Mouse (Mus musculus) neural tube, embryonic 14.5 days (tissue): ENCODE results near the gene Rtl8a. TPM values are rescaled to one million over a fixed set of nuclear protein-coding genes. Genes with fewer than 3 reads are reported as not detected.
"Not testable (repeated sequence)": the region's sequence is repeated elsewhere in the genome, so short reads cannot be mapped to it uniquely, and the experiment has no call there.

Source experiments
- ATAC-seq: fragments of 200-750 bp; cut with Nextera tagmentation; 2 replicates; pipeline ENCODE4 v1.8.0; 2017; ENCODE audit warnings: low read depth, mild to moderate bottlenecking, moderate TSS enrichment, moderate library complexity
- H3K27ac ChIP-seq: fragments of 300-500 bp; sonication (generic); 2 replicates; pipeline ENCODE4 v1.5.1; 2014; ENCODE audit warnings: low read depth, mild to moderate bottlenecking, control low read depth, low read length, moderate library complexity, mixed read lengths
- H3K27me3 ChIP-seq: fragments of 300-500 bp; sonication (generic); 2 replicates; pipeline ENCODE4 v1.6.1; 2014; ENCODE audit warnings: low read length; ENCODE audit not compliant: control insufficient read depth, insufficient read depth
- H3K36me3 ChIP-seq: fragments of 300-500 bp; sonication (generic); 2 replicates; pipeline ENCODE4 v1.6.1; 2014; ENCODE audit warnings: low read length, mixed read lengths; ENCODE audit not compliant: control insufficient read depth, insufficient read depth
- H3K4me1 ChIP-seq: fragments of 300-500 bp; sonication (generic); 2 replicates; pipeline ENCODE4 v1.6.1; 2014; ENCODE audit warnings: low read length; ENCODE audit not compliant: control insufficient read depth, insufficient read depth
- H3K4me2 ChIP-seq: fragments of 300-500 bp; sonication (generic); 2 replicates; pipeline ENCODE4 v1.6.1; 2014; ENCODE audit warnings: mild to moderate bottlenecking, low read depth, low read length, control low read depth
- H3K4me3 ChIP-seq: fragments of 300-500 bp; sonication (generic); 2 replicates; pipeline ENCODE4 v1.5.1; 2014; ENCODE audit warnings: low read depth, low read length, control low read depth, mixed read lengths
- H3K9ac ChIP-seq: fragments of 300-500 bp; sonication (generic); replicated peaks from 2 replicates; pipeline ENCODE4 v1.6.1; 2014; ENCODE audit warnings: low read depth, mild to moderate bottlenecking, control low read depth, low read length, mixed read lengths
- H3K9me3 ChIP-seq: fragments of 300-500 bp; sonication (generic); 2 replicates; pipeline ENCODE4 v1.6.1; 2016; ENCODE audit warnings: low read length; ENCODE audit not compliant: control insufficient read depth
- WGBS: fragments of 180-500 bp; shearing (Covaris S2); extraction: QIAGEN DNeasy Blood & Tissue Kit; methylation state at CpG from one replicate; pipeline ENCODE4 v1.1.7; 2014; 5-methylcytosine and 5-hydroxymethylcytosine counted together
- polyA plus RNA-seq: library from polyadenylated mRNA; unstranded; fragments of >200 nt; fragmentation: Nextera tagmentation; extraction: Ambion mirVana; gene quantifications from 2 replicates; pipeline ENCODE4 v1.2.1, GENCODE M21; 2014

Gene Rtl8a
- 237 and 276 TPM in 2 replicates for polyA plus RNA-seq

- not testable (repeated sequence) for H3K9me3 ChIP-seq, H3K4me1 ChIP-seq, H3K36me3 ChIP-seq, H3K27me3 ChIP-seq, H3K9ac ChIP-seq
- peak; percentile 96 for ATAC-seq
- H3K4me2 ChIP-seq: peak within 1 kb of the TSS; percentile 44
- WGBS: 23% methylated on average over 10 of the region's 50 CpGs
- H3K4me3 ChIP-seq: peak within 1 kb of the TSS; percentile 21
- peak within 1 kb of the TSS; percentile 48; the same call in 1 of the 2 replicates for H3K27ac ChIP-seq
Observed at GRCm38 (mm10) chrX:53642980-53643961, at the start of gene Rtl8a. Rtl8a (minus strand) TSS chrX:53643682.

- Histone ChIP-seq H3K36me3 (no peaks in the 10 kb centered on the region), H3K9me3 (no peaks in the 10 kb centered on the region), H3K4me2 (no peak overlapping the region), H3K4me1 (no peaks in the 10 kb centered on the region), H3K9ac (no peak overlapping the region), H3K27ac (no peak overlapping the region), H3K4me3 (no peak overlapping the region), H3K27me3 (no peaks in the 10 kb centered on the region)
- WGBS: 80% methylated on average over 2 of the region's 2 CpGs
- no peak for ATAC-seq
Observed at GRCm38 (mm10) chrX:53693141-53693540, 49.7 kb upstream of the Rtl8a start.

DNA sequence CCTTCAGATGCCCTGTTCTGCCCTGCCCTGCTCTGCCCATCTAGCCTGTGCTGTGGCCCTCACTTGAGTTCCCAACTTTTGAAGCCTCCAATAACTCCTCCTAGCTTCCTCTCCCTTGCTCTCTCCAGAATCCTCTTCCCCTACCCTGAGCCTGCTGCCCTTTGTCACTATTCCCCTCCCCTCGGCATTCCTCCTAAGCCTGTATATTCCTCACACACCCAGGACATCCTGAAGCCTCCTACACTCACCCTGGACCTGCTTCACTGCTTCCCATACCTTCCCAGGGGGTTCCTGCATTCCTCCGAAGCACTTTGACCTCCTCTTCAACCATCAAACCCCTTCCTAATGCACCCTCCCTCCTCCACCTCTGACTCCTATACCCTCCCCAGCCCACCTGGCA lies 48.6 kb upstream of the Rtl8a start:
- H3K9ac ChIP-seq: no peak overlapping the region
- H3K4me1 ChIP-seq: no peaks in the 10 kb centered on the region
- H3K36me3 ChIP-seq: no peaks in the 10 kb centered on the region
- WGBS: 67% methylated on average over 2 of the region's 2 CpGs
- no peaks in the 10 kb centered on the region for H3K9me3 ChIP-seq
- H3K27ac ChIP-seq: no peak overlapping the region
- no peak overlapping the region for H3K4me3 ChIP-seq
- ATAC-seq: no peak
- no peak overlapping the region for H3K4me2 ChIP-seq
- H3K27me3 ChIP-seq: no peaks in the 10 kb centered on the region

- H3K4me2 ChIP-seq, H3K36me3 ChIP-seq, H3K4me3 ChIP-seq, H3K27ac ChIP-seq, H3K9ac ChIP-seq, H3K27me3 ChIP-seq, H3K9me3 ChIP-seq, ATAC-seq, H3K4me1 ChIP-seq: not testable (repeated sequence)
- WGBS: 87% methylated on average over 2 of the region's 4 CpGs
Observed at GRCm38 (mm10) chrX:53684676-53685075, 41.2 kb upstream of the Rtl8a start.

DNA sequence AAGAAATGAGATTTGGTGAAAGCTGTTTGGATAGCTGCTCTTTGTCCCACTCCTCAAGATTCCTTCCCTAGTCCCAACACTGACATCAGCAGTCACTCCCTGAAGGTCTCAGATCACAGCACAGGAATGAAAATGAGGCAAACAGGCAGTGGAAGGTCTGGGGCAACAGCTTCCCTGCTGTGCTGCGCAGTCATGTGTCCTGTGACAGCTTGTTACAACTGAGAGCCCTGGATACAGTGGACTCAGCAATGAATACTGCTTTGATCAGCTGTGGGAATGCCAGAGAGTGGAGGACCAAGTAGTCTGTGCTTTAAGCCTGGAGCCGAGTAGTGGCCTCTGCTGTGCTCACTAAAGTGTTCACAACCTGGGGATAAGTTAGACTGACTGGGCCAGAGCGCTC lies 39.2 kb upstream of the Rtl8a start:
- not testable (repeated sequence) for H3K9ac ChIP-seq, H3K27ac ChIP-seq, H3K36me3 ChIP-seq, H3K9me3 ChIP-seq, ATAC-seq, H3K4me2 ChIP-seq, H3K4me3 ChIP-seq, H3K4me1 ChIP-seq, H3K27me3 ChIP-seq
- WGBS: 56% methylated on average over 1 of the region's 3 CpGs

GRCm38 (mm10) chrX:53676943-53677342 lies 33.5 kb upstream of the Rtl8a start:
- not testable (repeated sequence) for H3K4me2 ChIP-seq, H3K27ac ChIP-seq, H3K36me3 ChIP-seq, H3K9ac ChIP-seq, H3K9me3 ChIP-seq, H3K27me3 ChIP-seq, H3K4me3 ChIP-seq, H3K4me1 ChIP-seq
- WGBS: 19% methylated on average over 2 of the region's 2 CpGs
- ATAC-seq: peak; percentile 61; the same call in 1 of the 2 replicates

- not testable (repeated sequence) for H3K36me3 ChIP-seq
Observed at GRCm38 (mm10) chrX:53670696-53671095, 27.2 kb upstream of the Rtl8a start.

GRCm38 (mm10) chrX:53670294-53670693 lies 26.8 kb upstream of the Rtl8a start, which contains the start of gene Rtl8b:
Rtl8b (minus strand) TSS chrX:53670408.
- ATAC-seq: peak; percentile 96
- H3K27me3 ChIP-seq: no peaks in the 10 kb centered on the region
- H3K36me3 ChIP-seq: no peaks in the 10 kb centered on the region
- WGBS: 16% methylated on average over 11 of the region's 15 CpGs
- H3K9ac ChIP-seq: 0 out of 2 replicates have a peak within 1 kb of the TSS, but pooled peaks have one; percentile 32
- no peaks in the 10 kb centered on the region for H3K9me3 ChIP-seq
- peak within 1 kb of the TSS; percentile 69; the same call in 1 of the 2 replicates for H3K27ac ChIP-seq
- H3K4me3 ChIP-seq: peak within 1 kb of the TSS; percentile 26
- H3K4me2 ChIP-seq: peak within 1 kb of the TSS; percentile 36
- H3K4me1 ChIP-seq: no peaks in the 10 kb centered on the region

More at GRCm38 (mm10) chrX:53670696-53671095, 27.2 kb upstream of the Rtl8a start:
- not testable (repeated sequence) for H3K27me3 ChIP-seq, H3K9me3 ChIP-seq, H3K4me1 ChIP-seq
- Histone ChIP-seq H3K27ac (peak overlapping the region; percentile 69; the same call in 1 of the 2 replicates), H3K4me2 (peak overlapping the region; percentile 36; the same call in 1 of the 2 replicates), H3K4me3 (peak overlapping the region; percentile 26), H3K9ac (0 out of 2 replicates have a peak overlapping the region, but pooled peaks have one; percentile 21)
- ATAC-seq: peak; percentile 63
- 19% methylated on average over 4 of the region's 4 CpGs for WGBS
